Mouse (Mus musculus) 3134 (cell line): ENCODE data around the gene Stx11.

ENCODE experiments used
- DNase-seq: peaks from one replicate; pipeline ENCODE4 v3.0.0-alpha.2; 2011; ENCODE audit warnings: low spot score; ENCODE audit not compliant: insufficient read length; ENCODE audit errors: extremely low read depth

The Stx11 gene

GRCm38 (mm10) chr10:12964151-12965075, at the start of gene Stx11:
TSS of gene Stx11 (minus strand) at chr10:12964298.
- DNase-seq = peak; percentile 89

GRCm38 (mm10) chr10:13008737-13009121, 44.6 kb upstream of the Stx11 start:
- no peak for DNase-seq

DNA sequence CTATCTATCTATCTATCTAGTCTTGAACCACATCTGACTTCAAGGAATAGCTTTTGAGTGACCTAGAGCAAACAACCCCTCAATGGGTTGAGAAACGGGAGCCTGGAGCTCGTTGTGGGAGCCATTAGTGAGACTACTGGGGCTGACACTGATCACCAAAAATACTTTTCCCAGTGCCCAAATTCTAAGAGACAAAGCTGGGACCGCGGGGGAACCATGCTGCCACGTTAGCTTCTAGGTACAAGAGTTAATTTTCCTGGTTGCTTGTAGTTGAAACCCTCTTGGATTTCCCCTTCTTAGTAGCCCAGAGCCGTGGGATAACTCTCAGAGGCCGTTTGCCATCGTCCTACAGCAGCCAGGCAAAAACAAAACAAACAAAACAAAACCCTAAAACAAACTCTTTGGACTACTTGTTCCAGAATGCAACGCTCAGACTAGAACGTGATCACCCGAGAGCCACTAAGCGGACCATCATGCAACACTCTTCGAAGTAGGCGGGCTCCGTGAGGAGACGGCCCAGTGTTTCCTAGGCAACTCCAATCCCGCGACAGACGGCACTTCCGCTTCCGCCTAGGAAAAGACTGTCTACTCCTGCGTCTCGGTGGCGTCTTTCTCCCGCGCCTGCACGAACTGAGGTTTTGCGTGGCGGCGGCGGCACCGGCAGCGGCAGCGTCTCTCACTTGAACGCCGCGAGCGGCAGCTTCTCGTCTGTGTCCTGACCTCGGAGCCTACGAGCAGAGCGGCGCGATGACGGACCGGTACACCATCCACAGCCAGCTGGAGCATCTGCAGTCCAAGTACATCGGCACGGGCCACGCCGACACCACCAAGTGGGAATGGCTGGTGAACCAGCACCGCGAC, 44.0 kb upstream of the Stx11 start:
- DNase-seq = peak; percentile 88

GRCm38 (mm10) chr10:13005043-13005442, 40.9 kb upstream of the Stx11 start, which contains the start of gene Sf3b5:
TSS of gene Sf3b5 (plus strand) at chr10:13005343.
- no peak for DNase-seq

GRCm38 (mm10) chr10:12996736-12997477, 32.8 kb upstream of the Stx11 start:
- no peak for DNase-seq

GRCm38 (mm10) chr10:12993411-12994039, 29.4 kb upstream of the Stx11 start:
- DNase-seq = no peak

- no peak for DNase-seq
These were observed 27.9 kb upstream of the Stx11 start for GRCm38 (mm10) chr10:12991953-12992352.

GRCm38 (mm10) chr10:12986943-12987342, 22.8 kb upstream of the Stx11 start:
- DNase-seq = no peak

- no peak for DNase-seq
These were observed 22.4 kb upstream of the Stx11 start for GRCm38 (mm10) chr10:12986485-12986884.

- no peak for DNase-seq
These were observed 20.9 kb upstream of the Stx11 start for GRCm38 (mm10) chr10:12985028-12985427.

DNA sequence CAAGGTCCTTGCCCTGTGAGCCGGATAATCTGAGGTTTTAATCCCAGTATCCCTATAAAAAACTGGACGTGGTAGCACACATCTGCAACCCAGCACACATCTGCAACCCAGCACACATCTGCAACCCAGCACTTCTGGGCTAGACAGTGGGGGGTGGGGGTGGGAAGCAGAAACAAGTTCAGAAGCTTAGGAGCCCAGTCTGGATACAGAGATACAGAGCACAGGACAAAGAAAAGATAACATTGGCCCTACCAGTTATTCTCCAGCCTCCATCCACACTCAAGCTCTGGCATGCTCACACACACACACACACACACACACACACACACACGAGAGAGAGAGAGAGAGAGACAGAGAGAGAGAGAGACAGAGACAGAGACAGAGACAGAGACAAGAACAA, 19.4 kb upstream of the Stx11 start:
- DNase-seq = no peak

GRCm38 (mm10) chr10:12981071-12981470, 17.0 kb upstream of the Stx11 start:
- no peak for DNase-seq

DNA sequence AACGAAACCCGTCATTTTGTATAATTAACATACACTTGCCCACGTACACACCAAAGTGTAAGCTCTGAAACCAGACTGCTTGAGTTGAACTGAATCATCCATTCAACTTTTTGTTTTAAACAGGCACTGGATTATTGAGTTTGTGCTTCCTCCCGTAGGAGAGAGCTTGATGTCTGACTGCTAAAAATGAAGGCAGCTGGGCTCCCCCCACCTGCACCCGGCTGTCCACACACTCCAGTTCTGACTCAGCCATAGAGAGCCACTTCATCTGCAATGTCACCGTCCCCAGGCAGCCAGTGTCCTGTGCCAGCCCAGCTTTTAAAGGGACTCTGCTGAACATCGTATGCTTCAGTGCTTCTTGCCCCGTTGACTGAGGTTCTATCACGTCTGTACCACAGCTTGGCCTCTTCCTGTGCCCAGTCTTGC, 13.7 kb upstream of the Stx11 start:
- no peak for DNase-seq

- no peak for DNase-seq
These were observed 12.5 kb upstream of the Stx11 start for GRCm38 (mm10) chr10:12976552-12976951.

GRCm38 (mm10) chr10:12975957-12976356, 11.9 kb upstream of the Stx11 start:
- no peak for DNase-seq

- DNase-seq = no peak
These were observed 11.4 kb upstream of the Stx11 start for GRCm38 (mm10) chr10:12975461-12975860.

GRCm38 (mm10) chr10:12974572-12974971, 10.5 kb upstream of the Stx11 start:
- no peak for DNase-seq

DNA sequence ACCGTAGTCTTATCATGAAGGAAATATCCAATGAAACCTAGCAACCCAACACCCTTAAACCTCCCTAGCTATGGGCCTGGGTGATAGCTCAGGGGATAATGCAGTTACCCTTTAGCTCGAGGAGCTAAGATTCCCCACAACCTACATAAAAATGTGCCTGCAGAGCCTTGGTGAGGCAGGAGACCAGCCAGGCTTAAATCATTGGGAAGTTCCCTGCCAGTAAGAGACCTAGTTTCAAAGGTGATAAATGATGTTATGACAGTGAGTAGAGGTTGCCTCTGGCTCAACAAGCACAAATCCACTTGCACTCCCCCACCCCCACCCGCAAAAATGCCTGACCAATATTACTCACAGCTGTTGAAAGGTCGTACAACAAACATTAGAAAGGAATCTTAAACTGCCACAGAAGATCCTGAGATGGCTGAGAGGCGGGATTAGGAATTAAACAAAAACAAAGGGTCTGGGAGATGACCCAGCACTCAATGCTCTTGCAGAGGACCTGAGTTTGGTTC, 1.6 kb upstream of the Stx11 start:
- peak; percentile 34 for DNase-seq

DNA sequence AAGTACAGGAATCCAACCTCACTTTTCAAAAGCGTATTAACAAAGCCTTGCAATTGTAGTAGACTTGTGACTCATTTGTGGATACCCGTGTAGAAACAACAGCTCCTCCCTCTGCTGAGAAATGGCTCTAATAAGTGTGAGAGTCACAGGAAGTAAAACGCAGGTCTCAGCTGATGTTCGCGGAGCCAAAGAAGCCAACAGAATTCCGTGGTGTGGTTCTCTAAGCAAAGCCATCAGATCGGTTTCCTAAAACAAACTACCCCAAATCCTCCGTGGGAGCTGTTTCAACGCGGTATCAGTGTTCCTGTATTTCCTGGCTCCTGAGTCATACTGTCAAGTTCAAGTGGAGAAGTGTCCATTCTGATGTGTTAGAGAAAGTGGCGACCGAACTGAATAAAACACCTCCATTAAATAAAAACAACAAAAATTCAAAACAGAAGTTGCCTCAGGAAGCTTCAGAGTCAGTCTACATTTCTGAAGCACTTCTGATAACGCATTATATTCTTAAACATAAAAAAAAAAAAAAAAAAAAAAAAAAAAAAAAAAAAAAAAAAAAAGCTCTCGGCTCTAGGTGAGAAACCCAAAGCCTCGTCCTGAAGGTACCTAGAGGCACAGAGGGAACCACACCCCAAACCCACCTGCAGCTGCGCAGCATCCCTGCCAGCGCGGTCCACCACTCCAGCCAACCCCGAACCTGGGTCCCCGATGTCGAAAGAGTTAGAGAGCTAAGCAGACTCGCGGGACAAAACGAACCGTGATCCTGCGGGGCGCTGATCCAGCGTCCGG, 543 bp downstream of the Stx11 start:
- DNase-seq = peak; percentile 67
